Mouse (Mus musculus) T-helper 17 cell (primary cell): ENCODE results near the gene Lims1.

Source experiments
- in situ Hi-C, 2 experiments: fragments of 300-600 bp; cut with MboI, MseI; formaldehyde crosslinking; loops; 1 replicate in 1 of 2; 2 replicates in 1 of 2; pipeline ENCODE4 v1.15.1; 2025; ENCODE audit warnings: high pct_unique_total_duplicates in 2 of 2

The Lims1 gene

GRCm38 (mm10) chr10:58342199-58342598, 18.9 kb downstream of the Lims1 start:
- in situ Hi-C loops, result no loop called here

- in situ Hi-C loops, result no loop called here
These were observed 20.3 kb downstream of the Lims1 start for GRCm38 (mm10) chr10:58343552-58343951.

GRCm38 (mm10) chr10:58350600-58350999, 27.3 kb downstream of the Lims1 start:
- in situ Hi-C loops, result no loop called here

GRCm38 (mm10) chr10:58351670-58352069, 28.4 kb downstream of the Lims1 start:
- in situ Hi-C loops, result no loop called here

- in situ Hi-C loops, result no loop called here
These were observed 29.1 kb downstream of the Lims1 start for GRCm38 (mm10) chr10:58352364-58352763.

GRCm38 (mm10) chr10:58354561-58354960, 31.3 kb downstream of the Lims1 start:
- in situ Hi-C loops, result no loop called here

GRCm38 (mm10) chr10:58356460-58356859, 33.2 kb downstream of the Lims1 start:
- in situ Hi-C loops, result no loop called here

- in situ Hi-C loops, result no loop called here
These were observed 35.9 kb downstream of the Lims1 start for GRCm38 (mm10) chr10:58359123-58359522.

- in situ Hi-C loops, result loop anchor here in 1 of 2 experiments (5.0 kb wide), 1 partner anchor 92 kb away; no protein-coding TSS in a partner anchor
These were observed 36.7 kb downstream of the Lims1 start for GRCm38 (mm10) chr10:58359952-58360351.

- in situ Hi-C loops, result loop anchor here in 1 of 2 experiments (5.0 kb wide), 1 partner anchor 90 kb away; no protein-coding TSS in a partner anchor
These were observed 39.5 kb downstream of the Lims1 start for GRCm38 (mm10) chr10:58362745-58363144.

GRCm38 (mm10) chr10:58364770-58365515, 41.7 kb downstream of the Lims1 start:
- in situ Hi-C loops, result loop anchor here in 1 of 2 experiments (5.0 kb wide), 1 partner anchor 87 kb away; no protein-coding TSS in a partner anchor

- in situ Hi-C loops, result no loop called here
These were observed 45.8 kb downstream of the Lims1 start for GRCm38 (mm10) chr10:58368791-58369706.

GRCm38 (mm10) chr10:58369707-58370093, 46.4 kb downstream of the Lims1 start:
- in situ Hi-C loops, result no loop called here

- in situ Hi-C loops, result no loop called here
These were observed 46.9 kb downstream of the Lims1 start for GRCm38 (mm10) chr10:58370143-58370542.

GRCm38 (mm10) chr10:58370559-58370958, 47.3 kb downstream of the Lims1 start:
- in situ Hi-C loops, result no loop called here

GRCm38 (mm10) chr10:58371279-58371842, 48.1 kb downstream of the Lims1 start:
- in situ Hi-C loops, result no loop called here

- in situ Hi-C loops, result no loop called here
These were observed 49.3 kb downstream of the Lims1 start for GRCm38 (mm10) chr10:58372430-58373030.

- in situ Hi-C loops, result no loop called here
These were observed 50.6 kb downstream of the Lims1 start for GRCm38 (mm10) chr10:58373829-58374228.

GRCm38 (mm10) chr10:58377592-58378197, 54.4 kb downstream of the Lims1 start:
- in situ Hi-C loops, result no loop called here

- in situ Hi-C loops, result no loop called here
These were observed 55.1 kb downstream of the Lims1 start for GRCm38 (mm10) chr10:58378380-58378779.

GRCm38 (mm10) chr10:58379699-58380098, 56.4 kb downstream of the Lims1 start:
- in situ Hi-C loops, result loop anchor here in 1 of 2 experiments (5.0 kb wide), 1 partner anchor 57 kb away; the partner anchor contains the start of gene Lims1
